Mouse (Mus musculus) heart, postnatal 4 days (tissue): ENCODE measurements at regions not wholly inside any gene's neighbourhood (a gene's known extent, or its start where the extent isn't known, plus 50 kb on each side); places are given as distances from the start of the nearest gene placed in this dataset.

Experiments
- DNase-seq: peaks from one replicate; pipeline ENCODE4 v3.0.0; 2021

DNA sequence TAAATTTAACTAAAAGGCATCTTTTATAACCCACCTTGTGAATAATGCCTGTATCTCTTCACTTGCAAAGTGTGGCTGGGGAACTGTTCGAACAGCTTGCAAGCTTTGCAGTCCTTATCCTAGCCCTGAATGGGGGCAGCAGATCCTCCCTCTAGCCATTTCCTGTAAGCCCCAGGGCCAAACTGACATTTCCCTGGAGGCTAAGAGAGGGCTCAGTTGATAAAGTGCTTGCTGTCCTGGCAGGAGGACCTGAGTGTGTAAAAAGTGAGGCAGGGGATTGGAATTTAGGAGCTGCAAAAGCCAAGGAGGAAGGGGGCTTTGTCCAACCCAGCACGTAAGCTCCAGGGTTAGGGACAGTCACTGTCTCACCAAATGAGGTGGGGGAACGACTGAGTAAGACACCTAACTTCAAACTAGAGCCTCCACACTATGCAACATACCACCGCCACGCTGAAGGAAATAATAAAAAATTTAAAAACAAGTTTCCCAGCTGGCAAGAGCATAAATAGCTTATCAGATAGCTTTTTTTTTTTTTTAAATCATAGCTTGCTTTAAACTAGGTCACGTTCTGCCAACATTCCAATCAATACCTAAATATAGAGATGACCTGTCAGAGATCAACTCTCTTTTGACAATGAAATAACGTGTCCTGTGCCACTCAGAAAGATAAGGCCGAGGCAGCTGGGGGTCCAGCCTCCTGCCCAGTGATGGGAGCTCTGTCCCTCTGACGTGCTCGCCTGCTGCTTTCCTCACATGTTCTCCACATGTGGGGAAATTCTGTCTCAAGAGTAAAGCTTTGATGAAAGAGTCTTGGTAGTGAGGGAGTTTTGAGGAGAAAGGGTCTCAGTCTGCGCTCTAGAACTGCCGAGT is 146.0 kb downstream of the Zfp36l1 start:
- peak; percentile 41 for DNase-seq

GRCm38 (mm10) chr12:79966289-79966615 is 146.6 kb downstream of the Zfp36l1 start:
- no peak for DNase-seq

DNA sequence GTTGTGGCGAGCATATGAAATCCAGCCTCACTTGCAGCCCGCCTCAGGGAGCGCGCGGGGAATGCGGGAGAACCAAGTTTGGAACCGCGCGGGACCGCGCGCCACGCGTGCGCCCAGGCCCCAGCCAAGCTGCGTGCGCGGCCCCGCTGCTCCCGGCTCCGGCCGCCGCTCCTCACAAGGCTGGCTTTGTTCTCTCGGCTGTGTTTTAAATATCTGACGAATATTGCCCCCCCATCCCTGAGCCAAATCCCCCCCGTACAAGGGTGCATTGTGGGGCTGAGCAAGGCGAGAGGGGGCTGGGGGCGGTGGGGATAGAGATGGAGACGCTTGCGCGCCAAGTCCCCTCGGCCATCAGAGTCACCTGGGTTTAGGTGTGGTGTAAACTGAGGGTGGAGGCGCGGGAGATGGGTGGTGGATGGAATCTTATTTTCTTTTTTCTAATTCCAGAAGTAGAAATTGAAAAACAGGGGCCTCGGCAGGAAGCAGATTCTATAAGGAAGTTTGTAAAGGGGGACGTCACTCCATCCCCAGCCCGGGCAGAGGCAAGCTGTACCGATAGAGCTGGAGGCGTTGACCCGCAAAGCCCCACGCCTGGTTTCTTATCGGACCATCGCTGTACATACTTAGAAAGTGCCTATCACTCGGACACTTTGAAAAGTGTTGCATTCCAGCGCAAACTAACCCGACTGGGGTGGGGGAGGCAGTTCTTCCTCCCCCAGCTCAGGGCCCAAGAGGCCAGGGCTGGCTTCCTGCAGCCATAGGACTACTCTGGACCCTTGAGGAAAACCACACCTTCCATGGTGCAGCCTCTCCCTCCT is 147.1 kb downstream of the Zfp36l1 start:
- peak; percentile 64 for DNase-seq

DNA sequence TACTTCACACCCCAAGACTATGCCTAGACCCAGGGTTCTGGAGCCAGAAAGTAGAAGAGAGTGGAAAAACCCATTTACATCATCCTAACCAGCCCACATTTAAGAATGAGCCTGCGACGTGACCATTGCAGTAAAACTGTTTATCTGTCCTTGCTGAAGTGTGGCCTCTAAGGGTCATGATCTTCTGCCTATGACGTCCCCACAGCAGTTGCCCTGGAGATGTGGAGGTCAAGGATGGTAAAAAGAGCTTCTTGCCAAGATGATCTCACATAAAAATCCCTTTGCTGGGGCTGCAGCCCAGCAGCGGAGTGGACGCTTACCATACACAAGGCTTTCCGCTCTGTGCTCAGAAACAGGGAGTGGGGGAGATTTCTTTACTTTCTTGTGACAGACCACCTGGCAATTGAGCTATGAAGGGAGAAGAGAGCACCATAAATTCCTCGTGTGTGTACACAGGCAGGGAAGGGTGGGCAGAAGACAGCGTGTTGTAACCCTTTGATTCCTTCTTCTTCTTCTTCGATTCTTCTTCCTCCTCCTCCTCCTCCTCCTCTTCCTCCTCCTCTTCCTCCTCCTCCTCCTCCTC is 149.3 kb downstream of the Zfp36l1 start:
- no peak for DNase-seq

DNA sequence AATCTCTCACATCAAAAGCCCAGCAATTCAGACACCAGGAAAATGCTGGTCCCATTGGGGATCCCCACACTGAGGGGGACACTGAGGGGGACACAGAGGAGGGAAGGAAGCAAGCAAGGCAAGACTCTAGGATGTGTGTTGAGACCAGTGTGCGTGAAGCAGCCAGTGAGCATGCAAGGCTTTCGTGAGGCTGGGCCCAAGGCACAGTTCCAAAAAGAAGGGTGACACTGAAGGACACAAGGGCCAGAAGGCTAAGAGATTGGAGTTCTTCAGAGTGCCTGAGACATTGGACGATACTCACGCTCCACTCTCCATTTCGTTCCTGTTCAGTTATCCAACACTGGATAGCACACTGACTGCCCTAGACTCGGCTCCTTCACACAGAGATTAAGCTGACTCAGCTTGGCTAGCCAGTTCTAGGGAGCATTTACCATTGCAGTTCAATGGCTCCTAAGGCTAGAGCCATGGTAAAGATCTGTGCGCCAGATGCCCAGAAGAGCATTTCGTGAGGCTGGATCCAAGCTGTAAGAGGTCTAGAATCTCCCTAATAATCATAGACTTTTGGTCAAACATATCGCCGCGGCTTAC is 150.1 kb downstream of the Zfp36l1 start:
- DNase-seq, result peak; percentile 3

- peak; percentile 5 for DNase-seq
These were observed 150.9 kb downstream of the Zfp36l1 start for GRCm38 (mm10) chr12:79961881-79962280.

GRCm38 (mm10) chr12:79961076-79961475 is 151.7 kb downstream of the Zfp36l1 start:
- DNase-seq, result peak; percentile 3

DNA sequence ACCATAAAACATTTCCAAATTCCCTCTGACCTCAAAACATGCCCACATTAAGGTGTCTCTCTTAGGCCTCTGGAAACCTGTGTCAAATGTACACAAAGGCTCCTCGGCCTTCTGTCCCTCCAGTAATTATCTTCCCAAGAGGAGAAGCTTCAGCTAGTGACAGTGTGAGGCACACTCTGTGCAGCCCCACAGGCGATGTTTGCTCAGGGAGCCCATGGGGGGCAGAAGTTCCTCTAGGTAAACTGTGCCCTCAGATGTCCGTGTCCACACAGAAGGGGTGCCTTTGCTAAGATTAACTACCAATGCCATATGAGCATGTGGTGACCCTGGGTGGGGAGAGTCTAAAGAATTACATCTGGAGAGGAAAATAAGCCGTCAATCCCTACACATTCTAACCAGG is 152.4 kb downstream of the Zfp36l1 start:
- DNase-seq, result no peak

DNA sequence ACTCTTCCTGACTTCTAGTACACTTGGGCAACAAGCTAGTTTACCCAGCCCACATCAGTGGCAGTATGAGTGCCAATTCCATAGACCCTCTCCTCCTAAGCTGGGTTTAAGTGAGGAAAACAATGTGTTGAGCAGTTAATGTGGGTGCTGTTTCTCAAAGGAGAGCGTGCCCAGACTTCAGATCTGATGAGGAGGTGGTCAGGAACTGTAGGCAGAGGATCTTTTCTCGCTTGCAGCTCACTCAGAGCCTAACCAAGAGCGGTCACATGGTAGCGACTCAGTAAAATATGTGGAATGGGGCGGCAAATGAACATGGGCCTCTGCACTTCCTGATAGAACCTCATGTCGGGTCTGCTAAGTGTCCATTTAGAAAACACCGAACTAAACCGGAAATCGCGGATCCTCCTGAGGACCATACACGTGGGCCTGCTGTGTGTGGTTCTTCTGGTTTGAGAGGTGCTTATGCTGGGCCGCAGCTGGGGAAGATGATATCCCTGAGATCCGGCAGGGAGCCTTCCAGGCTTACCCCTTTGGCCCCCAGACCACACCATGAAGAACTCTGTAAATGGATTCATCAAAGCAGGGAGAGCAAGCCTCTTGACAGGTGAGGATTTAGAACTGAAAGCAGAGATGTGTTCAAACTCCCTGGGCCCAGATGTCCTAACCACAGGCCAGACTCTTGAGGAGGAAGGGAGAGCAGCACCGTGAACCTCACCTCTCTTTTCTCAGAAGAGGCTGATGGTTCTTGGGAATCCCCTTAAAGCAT is 153.1 kb downstream of the Zfp36l1 start:
- no peak for DNase-seq

GRCm38 (mm10) chr12:79957211-79957610 is 155.6 kb downstream of the Zfp36l1 start:
- DNase-seq, result no peak

DNA sequence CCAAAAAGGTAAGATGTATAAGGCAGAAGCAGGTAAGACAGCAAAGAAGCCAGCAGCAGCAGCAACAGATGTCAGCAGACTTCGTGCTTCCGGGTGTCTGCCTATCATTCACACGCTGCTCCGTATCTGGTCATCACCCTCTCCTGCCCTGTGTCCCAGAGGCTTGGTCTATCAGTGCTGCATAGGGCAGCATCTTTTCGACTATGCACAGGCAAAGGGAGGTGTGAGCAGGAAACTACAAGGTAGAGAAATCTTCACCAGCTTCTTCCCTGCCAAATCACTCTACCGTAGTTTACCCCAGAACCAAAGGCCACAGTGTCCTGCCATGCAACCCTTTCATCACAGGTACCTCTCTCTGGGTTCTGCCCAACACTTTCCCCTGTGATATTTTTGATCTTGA is 156.5 kb downstream of the Zfp36l1 start:
- DNase-seq, result no peak

DNA sequence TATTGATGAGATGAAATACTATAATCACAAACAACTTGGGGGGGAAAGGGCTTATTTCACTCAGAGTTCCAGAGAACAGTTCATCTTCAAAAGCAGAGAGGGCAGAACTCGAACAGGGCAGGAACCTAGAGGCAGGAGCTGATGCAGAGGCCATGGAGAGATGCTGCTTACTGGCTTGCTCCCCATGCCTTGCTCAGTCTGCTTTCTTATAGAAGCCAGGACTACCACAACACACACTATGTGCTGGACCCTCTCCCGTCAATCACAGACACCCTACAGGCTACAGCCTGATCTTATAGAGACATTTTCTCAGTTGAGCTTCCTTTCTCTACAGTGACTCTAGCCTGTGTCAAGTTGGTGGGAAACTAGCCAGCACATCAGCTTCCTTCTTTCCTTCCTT is 157.3 kb downstream of the Zfp36l1 start:
- DNase-seq, result no peak

GRCm38 (mm10) chr12:79950579-79951112 is 162.2 kb downstream of the Zfp36l1 start:
- DNase-seq, result no peak

DNA sequence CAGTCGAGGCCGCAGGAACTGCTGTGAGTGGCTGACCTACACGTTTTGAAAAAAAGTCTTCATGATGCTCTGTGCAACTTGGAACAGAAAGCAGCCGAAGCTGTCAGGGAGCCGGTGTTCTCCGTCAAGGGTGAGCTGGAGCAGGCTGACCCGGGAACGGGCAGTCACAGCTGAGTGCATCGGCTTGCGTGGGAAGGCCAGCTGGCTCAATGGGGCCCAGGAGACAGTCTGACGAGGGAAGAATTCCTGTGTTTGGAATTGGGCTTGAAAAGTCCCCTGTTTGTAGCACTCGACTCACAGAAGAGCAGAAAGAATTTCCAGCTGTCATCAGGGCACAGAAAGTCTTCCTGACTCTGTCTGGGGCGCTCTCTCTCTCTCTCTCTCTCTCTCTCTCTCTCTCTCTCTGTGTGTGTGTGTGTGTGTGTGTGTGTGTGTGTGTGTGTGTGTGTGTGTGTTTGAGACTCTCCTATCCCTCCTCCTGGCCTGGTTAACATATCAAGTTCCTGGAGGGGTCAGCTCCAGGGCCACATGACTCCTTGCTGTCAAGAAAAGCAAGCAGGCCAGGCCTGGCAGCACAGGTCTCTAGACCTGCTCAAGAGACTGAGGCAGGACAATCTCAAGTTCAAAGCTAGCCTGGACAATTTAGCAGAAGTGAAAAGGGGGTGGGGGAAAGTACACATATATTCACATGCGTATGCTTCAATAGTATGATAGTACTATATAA is 163.6 kb downstream of the Zfp36l1 start:
- DNase-seq, result peak; percentile 82

- DNase-seq, result no peak
These were observed 165.2 kb downstream of the Zfp36l1 start for GRCm38 (mm10) chr12:79947574-79947973.

GRCm38 (mm10) chr12:79946777-79947176 is 166.0 kb downstream of the Zfp36l1 start:
- no peak for DNase-seq

DNA sequence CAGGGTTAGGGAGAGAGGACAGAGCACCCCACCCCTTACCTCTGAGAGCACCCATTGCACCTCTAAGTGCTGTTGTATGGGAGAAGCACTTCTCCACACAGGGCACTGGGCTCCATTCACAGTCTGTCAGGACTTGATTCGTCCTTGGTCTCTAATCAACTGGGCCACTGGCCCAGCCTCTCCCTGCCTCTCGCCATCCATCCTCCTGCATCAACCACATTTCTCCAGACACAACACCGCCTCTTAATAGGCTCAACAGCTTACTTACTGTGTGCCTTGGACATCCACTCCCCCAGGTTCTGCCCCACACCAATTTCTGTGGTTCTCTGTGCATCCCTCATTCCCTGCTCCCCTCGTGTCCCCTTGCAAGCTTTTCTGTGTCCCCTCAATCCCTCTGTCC is 166.9 kb downstream of the Zfp36l1 start:
- DNase-seq, result no peak

DNA sequence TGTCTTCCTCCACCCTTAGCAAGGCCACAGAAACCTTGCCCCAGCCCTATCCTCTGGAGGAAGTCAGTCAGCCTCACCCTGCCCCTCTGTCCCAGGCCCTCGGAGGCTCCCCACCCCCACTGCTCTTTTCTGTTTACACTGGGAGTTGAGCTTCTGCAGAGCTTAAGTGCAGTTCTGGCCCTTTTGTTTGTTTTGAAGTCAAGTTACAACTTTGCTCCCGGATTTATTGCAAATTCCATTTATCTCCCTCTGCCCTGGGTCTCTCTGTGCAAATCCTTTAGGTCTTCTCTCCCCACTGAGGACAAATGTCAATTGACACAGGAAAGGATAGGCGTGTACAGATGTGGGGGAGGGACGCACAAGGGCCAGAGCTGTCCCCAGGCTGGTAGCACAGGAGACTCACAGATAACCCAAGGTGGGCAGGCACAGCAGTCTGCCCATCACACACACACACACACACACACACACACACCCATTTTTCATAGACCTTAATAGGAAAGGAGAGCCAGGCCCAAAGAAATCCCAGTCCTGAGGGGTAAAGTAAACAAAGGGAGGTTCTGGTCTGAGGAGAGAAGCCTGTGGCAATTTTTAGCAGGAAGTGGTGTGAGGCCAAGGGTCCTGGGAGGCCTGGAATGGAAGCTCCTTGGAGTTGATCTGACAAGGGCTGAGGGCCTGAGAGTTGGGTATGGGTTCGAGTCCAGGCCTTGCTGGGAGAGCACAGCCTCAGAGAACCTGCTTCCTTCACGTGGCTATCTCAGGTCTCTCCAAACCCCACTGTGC is 167.9 kb downstream of the Zfp36l1 start:
- DNase-seq, result peak; percentile 69

DNA sequence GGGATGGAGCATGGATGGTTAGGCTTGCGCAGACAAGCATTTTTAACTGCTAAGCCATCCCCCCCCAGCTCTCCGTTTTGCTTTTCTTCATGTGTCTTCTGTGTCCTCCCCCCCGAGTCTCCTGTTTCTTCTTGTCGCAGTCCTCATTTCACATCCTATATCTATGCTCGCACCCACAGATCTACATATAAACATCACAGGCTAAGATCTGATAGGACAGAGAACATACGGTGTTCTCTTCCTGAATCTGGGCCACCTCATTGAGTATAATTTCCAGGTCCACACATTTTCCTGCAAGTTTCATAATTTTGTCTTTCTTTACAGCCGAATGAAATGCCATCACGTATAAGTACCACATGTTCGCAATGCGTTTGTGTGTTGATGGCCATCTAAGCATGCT is 168.7 kb downstream of the Zfp36l1 start:
- no peak for DNase-seq

DNA sequence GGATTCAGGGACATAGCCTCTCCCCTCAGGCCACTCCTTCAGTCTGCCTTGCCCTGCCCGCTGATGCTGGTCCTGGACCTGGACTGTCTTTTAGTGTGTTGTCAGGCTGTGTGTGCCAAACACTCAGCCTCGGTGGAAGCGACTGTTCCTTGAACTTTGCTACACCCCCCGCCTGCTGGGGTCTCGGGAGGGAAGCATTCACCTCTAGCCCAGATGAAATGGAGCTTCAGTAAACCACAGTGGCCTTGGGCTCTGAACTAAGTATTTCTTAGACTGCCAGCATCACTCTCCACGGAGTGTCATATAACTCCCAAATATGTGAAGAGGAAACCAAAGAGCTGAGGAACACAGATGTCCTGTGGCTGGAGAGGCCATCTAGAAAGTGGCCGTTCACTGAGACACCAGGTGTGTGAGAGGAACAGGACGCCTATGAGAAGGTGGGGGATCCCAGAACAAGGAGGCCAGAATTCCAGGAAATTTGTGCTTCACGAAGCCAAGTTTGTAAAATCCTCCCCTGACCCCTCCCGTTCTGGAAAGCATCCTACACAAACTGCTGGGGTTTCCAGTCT is 170.2 kb downstream of the Zfp36l1 start:
- no peak for DNase-seq
